Mouse (Mus musculus) liver, embryonic 15.5 days (tissue): Measurements from ENCODE around the gene Snorc. TPM values are rescaled to one million over a fixed set of nuclear protein-coding genes. Genes with fewer than 3 reads are reported as not detected.

Experiments used
- ATAC-seq: fragments of 200-750 bp; cut with Nextera tagmentation; 2 replicates; pipeline ENCODE4 v1.8.0; 2017; ENCODE audit warnings: moderate number of reproducible peaks, mild to moderate bottlenecking, moderate library complexity; ENCODE audit not compliant: insufficient read depth
- H3K27ac ChIP-seq: fragments of 300-500 bp; sonication (generic); replicated peaks from 2 replicates; pipeline ENCODE4 v1.5.1; 2015; ENCODE audit warnings: mild to moderate bottlenecking, inconsistent platforms
- H3K27me3 ChIP-seq: fragments of 300-500 bp; sonication (generic); 2 replicates; pipeline ENCODE4 v1.6.1; 2015; ENCODE audit warnings: mild to moderate bottlenecking, inconsistent platforms
- H3K36me3 ChIP-seq: fragments of 300-500 bp; sonication (generic); replicated peaks from 2 replicates; pipeline ENCODE4 v1.6.1; 2015; ENCODE audit warnings: moderate library complexity, mild to moderate bottlenecking, inconsistent platforms
- H3K4me1 ChIP-seq: fragments of 300-500 bp; sonication (generic); replicated peaks from 2 replicates; pipeline ENCODE4 v1.6.1; 2015; ENCODE audit warnings: inconsistent platforms
- H3K4me2 ChIP-seq: fragments of 300-500 bp; sonication (generic); 2 replicates; pipeline ENCODE4 v1.6.1; 2015; ENCODE audit warnings: moderate library complexity, mild to moderate bottlenecking, inconsistent platforms
- H3K4me3 ChIP-seq: fragments of 300-500 bp; sonication (generic); replicated peaks from 2 replicates; pipeline ENCODE4 v1.5.1; 2015; ENCODE audit warnings: mild to moderate bottlenecking, inconsistent platforms
- H3K9ac ChIP-seq: fragments of 300-500 bp; sonication (generic); 2 replicates; pipeline ENCODE4 v1.6.1; 2015; ENCODE audit warnings: moderate library complexity, mild to moderate bottlenecking, inconsistent platforms
- H3K9me3 ChIP-seq: fragments of 300-500 bp; sonication (generic); replicated peaks from 2 replicates; pipeline ENCODE4 v1.6.1; 2016; ENCODE audit warnings: inconsistent platforms
- WGBS: fragments of 180-500 bp; shearing (Covaris S2); methylation state at CpG from one replicate; pipeline ENCODE4 v1.1.7; 2015; ENCODE audit warnings: mixed read lengths; ENCODE audit not compliant: insufficient replicate concordance; 5-methylcytosine and 5-hydroxymethylcytosine counted together
- polyA plus RNA-seq: library from polyadenylated mRNA; unstranded; fragments of >200 nt; fragmentation: Nextera tagmentation; extraction: Ambion mirVana; gene quantifications from 2 replicates; pipeline ENCODE4 v1.2.1, GENCODE M21; 2015

Snorc gene
- polyA plus RNA-seq, 1 experiment from 2014 or later = 0.33 TPM

GRCm38 (mm10) chr1:87472576-87472975, 2.5 kb downstream of the Snorc start:
- H3K4me1 ChIP-seq = no peaks in the 10 kb centered on the region
- H3K27me3 ChIP-seq = peaks cover 34% of the 10 kb centered on the region
- peak; percentile 33; the same call in 1 of the 2 replicates for ATAC-seq
- WGBS = 69% methylated on average over 7 of the region's 7 CpGs
- no peak overlapping the region for H3K4me3 ChIP-seq
- no peak overlapping the region for H3K4me2 ChIP-seq
- no peaks in the 10 kb centered on the region for H3K9me3 ChIP-seq
- no peaks in the 10 kb centered on the region for H3K36me3 ChIP-seq
- no peak overlapping the region for H3K27ac ChIP-seq
- no peak overlapping the region for H3K9ac ChIP-seq

GRCm38 (mm10) chr1:87475076-87475895, 5.2 kb downstream of the Snorc start:
- no peaks in the 10 kb centered on the region for H3K9me3 ChIP-seq
- ATAC-seq = no peak
- H3K9ac ChIP-seq = no peak overlapping the region
- no peak overlapping the region for H3K27ac ChIP-seq
- no peak overlapping the region for H3K4me3 ChIP-seq
- H3K36me3 ChIP-seq = no peaks in the 10 kb centered on the region
- peaks cover 34% of the 10 kb centered on the region for H3K27me3 ChIP-seq
- WGBS = 6% methylated on average over 41 of the region's 42 CpGs
- H3K4me2 ChIP-seq = no peak overlapping the region
- no peaks in the 10 kb centered on the region for H3K4me1 ChIP-seq

GRCm38 (mm10) chr1:87482546-87482945, 12.5 kb downstream of the Snorc start:
- no peak for ATAC-seq
- 67% methylated on average over 4 of the region's 4 CpGs for whole genome bisulfite sequencing
- 0 out of 2 replicates have a peak, but pooled peaks cover 2% of the 10 kb centered on the region for H3K36me3 ChIP-seq
- no peak overlapping the region for H3K27ac ChIP-seq
- H3K9ac ChIP-seq = no peak overlapping the region
- no peaks in the 10 kb centered on the region for H3K27me3 ChIP-seq
- H3K4me2 ChIP-seq = no peak overlapping the region
- no peaks in the 10 kb centered on the region for H3K4me1 ChIP-seq
- no peak overlapping the region for H3K4me3 ChIP-seq
- H3K9me3 ChIP-seq = no peaks in the 10 kb centered on the region

- Histone ChIP-seq H3K27me3 (no peaks in the 10 kb centered on the region), H3K4me2 (no peak overlapping the region), H3K36me3 (0 out of 2 replicates have a peak, but pooled peaks cover 2% of the 10 kb centered on the region), H3K4me3 (no peak overlapping the region), H3K9me3 (no peaks in the 10 kb centered on the region), H3K4me1 (no peaks in the 10 kb centered on the region), H3K27ac (no peak overlapping the region), H3K9ac (no peak overlapping the region)
- 52% methylated on average over 6 of the region's 6 CpGs for WGBS
- no peak for ATAC-seq
Measured at GRCm38 (mm10) chr1:87486386-87486785, 16.3 kb downstream of the Snorc start.

GRCm38 (mm10) chr1:87492285-87492684, 22.2 kb downstream of the Snorc start:
- no peaks in the 10 kb centered on the region for H3K27me3 ChIP-seq
- 65% methylated on average over 3 of the region's 3 CpGs for WGBS
- no peaks in the 10 kb centered on the region for H3K9me3 ChIP-seq
- H3K4me1 ChIP-seq = no peaks in the 10 kb centered on the region
- H3K27ac ChIP-seq = no peak overlapping the region
- H3K9ac ChIP-seq = no peak overlapping the region
- no peak overlapping the region for H3K4me2 ChIP-seq
- no peaks in the 10 kb centered on the region; the same call in 1 of the 2 replicates for H3K36me3 ChIP-seq
- no peak for ATAC-seq
- H3K4me3 ChIP-seq = no peak overlapping the region

GRCm38 (mm10) chr1:87493542-87493941, 23.5 kb downstream of the Snorc start:
- no peak overlapping the region for H3K4me3 ChIP-seq
- ATAC-seq = no peak
- no peaks in the 10 kb centered on the region for H3K4me1 ChIP-seq
- H3K9ac ChIP-seq = no peak overlapping the region
- no peaks in the 10 kb centered on the region for H3K9me3 ChIP-seq
- no peak overlapping the region for H3K4me2 ChIP-seq
- H3K36me3 ChIP-seq = no peaks in the 10 kb centered on the region; the same call in 1 of the 2 replicates
- WGBS = 39% methylated on average over 4 of the region's 4 CpGs
- H3K27me3 ChIP-seq = no peaks in the 10 kb centered on the region
- H3K27ac ChIP-seq = no peak overlapping the region

GRCm38 (mm10) chr1:87505524-87505923, 35.5 kb downstream of the Snorc start:
- H3K4me2 ChIP-seq = no peak overlapping the region
- 71% methylated on average over 4 of the region's 4 CpGs for WGBS
- H3K4me3 ChIP-seq = no peak overlapping the region
- no peak overlapping the region for H3K27ac ChIP-seq
- 0 out of 2 replicates have a peak, but pooled peaks cover 10% of the 10 kb centered on the region for H3K4me1 ChIP-seq
- H3K27me3 ChIP-seq = peaks cover 30% of the 10 kb centered on the region
- no peaks in the 10 kb centered on the region for H3K9me3 ChIP-seq
- no peaks in the 10 kb centered on the region for H3K36me3 ChIP-seq
- H3K9ac ChIP-seq = no peak overlapping the region
- ATAC-seq = no peak

- peaks cover 53% of the 10 kb centered on the region for H3K27me3 ChIP-seq
- H3K4me2 ChIP-seq = no peak overlapping the region
- no peaks in the 10 kb centered on the region for H3K9me3 ChIP-seq
- H3K27ac ChIP-seq = no peak overlapping the region
- no peak overlapping the region for H3K9ac ChIP-seq
- H3K4me1 ChIP-seq = 0 out of 2 replicates have a peak, but pooled peaks cover 10% of the 10 kb centered on the region
- WGBS = 50% methylated on average over 6 of the region's 6 CpGs
- H3K4me3 ChIP-seq = no peak overlapping the region
- no peaks in the 10 kb centered on the region for H3K36me3 ChIP-seq
- no peak for ATAC-seq
Measured at GRCm38 (mm10) chr1:87507857-87508256, 37.8 kb downstream of the Snorc start.

GRCm38 (mm10) chr1:87508591-87509560, 38.8 kb downstream of the Snorc start:
- Histone ChIP-seq H3K27ac (no peak overlapping the region), H3K36me3 (no peaks in the 10 kb centered on the region), H3K9me3 (no peaks in the 10 kb centered on the region), H3K4me1 (0 out of 2 replicates have a peak, but pooled peaks cover 10% of the 10 kb centered on the region), H3K4me2 (peak overlapping the region; percentile 70; the same call in 1 of the 2 replicates), H3K9ac (no peak overlapping the region), H3K4me3 (no peak overlapping the region), H3K27me3 (peaks cover 56% of the 10 kb centered on the region)
- WGBS = 17% methylated on average over 26 of the region's 26 CpGs
- no peak for ATAC-seq

- H3K27me3 ChIP-seq = peaks cover 56% of the 10 kb centered on the region
- ATAC-seq = peak; percentile 28; the same call in 1 of the 2 replicates
- 4% methylated on average over 56 of the region's 56 CpGs for WGBS
Measured at GRCm38 (mm10) chr1:87509561-87510165, 39.6 kb downstream of the Snorc start, which contains the start of gene Neu2. Gene Neu2 (plus strand): TSS chr1:87509889.

More at GRCm38 (mm10) chr1:87509561-87510165, 39.6 kb downstream of the Snorc start, which contains the start of gene Neu2:
- Histone ChIP-seq H3K27ac (no peak within 1 kb of the TSS), H3K4me1 (0 out of 2 replicates have a peak, but pooled peaks cover 10% of the 10 kb centered on the region), H3K36me3 (no peaks in the 10 kb centered on the region), H3K9ac (no peak within 1 kb of the TSS), H3K9me3 (no peaks in the 10 kb centered on the region), H3K4me3 (peak within 1 kb of the TSS; percentile 46), H3K4me2 (peak within 1 kb of the TSS; percentile 70)
